Mouse (Mus musculus): ENCODE measurements around the gene Srpr. TPM values are rescaled to one million over a fixed set of nuclear protein-coding genes. Genes with fewer than 3 reads are reported as not detected.
A peak's percentile ranks its signal among the peaks of the same experiment; 100 is the strongest.

The Srpr gene
- 100 to 1,000 TPM; 128 to 136 TPM for total RNA-seq (2021)
- long read RNA-seq, experiment 1, transcript Srpr-201 (14 exons, 2,993 nt): major isoform, 84 of 121 reads
- long read RNA-seq, experiment 1, partial matches to known transcripts: 30 of 121 reads
- long read RNA-seq, experiment 1, other reads (novel, unspliced or antisense): 7 of 121 reads
- long read RNA-seq, experiment 2, transcript Srpr-201 (14 exons, 2,993 nt): major isoform, 102 of 111 reads
- long read RNA-seq, experiment 2, partial matches to known transcripts: 2 of 111 reads
- long read RNA-seq, experiment 2, other reads (novel, unspliced or antisense): 7 of 111 reads

DNA sequence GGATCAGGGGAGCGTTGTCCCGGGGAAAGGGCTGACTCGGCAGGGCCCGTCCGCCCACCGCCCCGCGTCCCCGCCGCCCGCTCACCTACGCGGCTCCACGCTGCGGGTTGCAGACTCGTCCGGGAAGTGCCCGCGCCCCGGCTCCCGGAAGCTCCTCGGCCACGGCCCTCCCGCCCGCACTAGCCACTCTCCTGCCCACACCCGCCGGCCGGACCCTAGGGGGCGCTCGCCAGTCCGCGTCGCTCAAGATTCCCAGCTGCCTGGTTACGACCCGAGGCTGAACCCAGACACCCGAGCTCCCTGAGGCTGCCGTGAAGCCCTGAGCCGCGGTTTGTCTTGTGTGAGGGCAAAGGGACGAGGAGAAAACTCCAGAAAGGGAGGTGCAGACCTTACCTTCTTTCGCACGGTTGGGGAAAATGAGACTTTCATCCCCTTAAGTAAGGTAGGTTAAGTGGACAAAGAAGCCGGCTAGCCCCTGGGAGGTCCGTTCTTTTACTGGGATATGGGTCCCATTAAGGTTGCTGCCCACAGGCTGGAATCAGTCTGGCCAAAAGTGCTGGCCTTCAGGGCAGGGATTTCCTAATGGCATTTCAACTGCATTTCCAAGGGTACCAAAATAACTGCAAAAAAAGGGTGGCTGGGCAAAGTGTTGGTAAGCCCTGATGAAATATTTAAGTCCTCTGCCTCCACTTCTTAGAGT is at the start of gene Srpr, which contains the start of gene Tirap:
TSS of gene Srpr (plus strand) at position 404 of the 700 bp plus-strand sequence.
TSS of gene Tirap (minus strand) at position 520 of the 700 bp plus-strand sequence.
- DNase-seq: peak; percentile 97

DNA sequence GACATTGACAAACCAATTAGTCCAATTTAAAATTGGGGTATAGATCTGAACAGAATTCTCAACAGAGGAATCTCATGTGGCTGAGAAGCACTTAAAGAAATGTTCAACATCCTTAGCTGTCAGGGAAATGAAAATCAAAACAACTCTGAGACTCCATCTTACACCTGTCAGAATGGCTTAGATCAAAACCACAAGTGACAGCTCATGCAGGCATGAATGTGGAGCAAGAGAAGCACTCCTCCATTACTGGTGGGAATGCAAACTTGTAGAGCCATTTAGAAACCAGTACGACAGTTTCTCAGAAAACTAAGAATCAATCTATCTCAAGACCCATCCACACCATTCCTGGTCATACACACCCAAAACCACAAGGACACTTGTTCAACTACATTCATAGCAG is 47.1 kb upstream of the Srpr start:
- no peak for DNase-seq

- no peak for DNase-seq
Observed at GRCm38 (mm10) chr9:35156002-35156710, 43.8 kb upstream of the Srpr start.

DNA sequence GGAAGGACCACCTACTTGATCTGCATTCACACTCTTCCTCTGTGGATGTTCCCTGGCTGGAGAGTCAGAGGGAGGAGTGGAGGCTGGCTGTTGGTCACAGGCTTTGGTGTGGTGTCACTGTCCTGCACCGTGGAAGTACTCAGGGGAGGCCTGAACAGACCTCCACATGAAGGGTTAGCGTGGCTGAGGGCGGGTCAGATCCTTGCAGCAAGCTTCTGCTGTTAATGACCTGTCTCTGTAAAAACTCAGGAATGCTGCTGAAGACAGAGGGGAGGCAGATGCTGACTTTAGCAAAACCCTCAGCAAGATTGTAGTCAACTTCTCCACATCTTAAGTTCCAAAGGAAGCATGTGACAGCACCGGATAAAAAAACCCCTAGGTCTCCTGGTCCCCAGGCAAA is 43.1 kb upstream of the Srpr start:
- no peak for DNase-seq

DNA sequence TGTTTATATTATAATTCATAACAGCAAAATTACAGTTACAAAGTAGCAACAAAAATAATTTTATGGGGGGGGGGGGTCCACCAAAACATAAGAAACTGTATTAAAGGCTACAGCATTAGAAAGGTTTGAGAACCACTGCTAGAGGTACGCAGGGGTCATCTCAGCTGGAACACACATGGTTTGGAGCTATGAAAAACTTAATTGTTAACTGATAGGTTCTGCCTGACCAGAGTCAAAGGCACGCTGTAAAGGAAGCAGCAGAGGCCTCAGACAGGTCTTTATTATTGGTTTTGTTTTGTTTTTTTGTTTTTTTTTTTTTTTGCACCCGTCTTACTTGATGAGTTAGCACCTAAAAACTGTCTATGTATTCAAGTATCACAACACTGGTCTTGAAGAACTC is 41.5 kb upstream of the Srpr start:
- no peak for DNase-seq

DNA sequence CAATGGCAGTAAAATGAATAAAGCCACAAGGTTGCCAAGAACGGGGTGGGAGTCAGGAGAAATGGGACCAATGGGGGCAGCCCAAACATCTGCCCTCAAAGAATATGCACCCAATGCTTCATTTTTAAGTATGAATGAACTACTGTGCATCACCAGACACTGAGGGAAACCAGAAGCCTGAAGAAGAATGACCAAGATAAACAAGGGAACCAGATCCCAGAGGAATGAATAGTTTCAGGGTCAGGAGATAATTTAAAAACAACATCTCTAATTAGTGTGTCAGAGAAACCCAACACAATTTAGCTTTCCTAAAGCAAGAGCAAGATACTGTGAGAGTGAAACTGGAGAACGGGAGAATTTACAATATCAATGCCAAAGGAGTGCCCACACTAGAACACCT is 39.3 kb upstream of the Srpr start:
- no peak for DNase-seq

GRCm38 (mm10) chr9:35161721-35162120 is 38.3 kb upstream of the Srpr start:
- DNase-seq: no peak

DNA sequence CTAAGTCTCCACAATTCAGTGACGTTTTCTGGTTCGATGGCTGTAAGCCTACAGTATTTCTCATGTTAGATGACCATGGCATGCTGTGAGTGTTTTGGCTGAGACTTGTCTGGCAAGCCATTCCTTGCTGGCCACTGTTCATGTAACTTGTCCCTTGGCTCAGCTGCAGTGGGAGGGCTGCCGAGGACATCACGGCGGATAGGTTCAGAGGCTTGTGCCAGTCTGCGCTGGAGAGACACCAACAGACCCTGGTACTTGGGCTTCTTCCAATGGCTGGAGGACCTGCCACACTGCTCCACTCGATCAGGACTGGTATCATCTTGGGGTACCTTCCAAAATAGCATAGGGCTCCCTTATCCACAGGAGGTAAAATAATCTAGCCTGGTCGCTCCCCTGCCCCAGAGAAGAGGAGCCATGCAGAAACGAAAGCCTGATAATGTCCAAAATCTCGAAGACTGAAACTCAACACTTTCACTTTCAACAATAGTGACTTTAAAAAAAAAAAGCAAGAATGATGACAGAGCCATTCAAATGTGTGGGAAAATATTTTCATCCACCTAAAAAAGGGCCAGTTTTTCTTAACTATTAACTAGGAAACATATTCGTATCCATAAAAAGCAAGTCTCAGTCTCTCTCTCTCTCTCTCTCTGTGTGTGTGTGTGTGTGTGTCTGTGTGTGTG is 36.8 kb upstream of the Srpr start:
- peak; percentile 68 for DNase-seq

DNA sequence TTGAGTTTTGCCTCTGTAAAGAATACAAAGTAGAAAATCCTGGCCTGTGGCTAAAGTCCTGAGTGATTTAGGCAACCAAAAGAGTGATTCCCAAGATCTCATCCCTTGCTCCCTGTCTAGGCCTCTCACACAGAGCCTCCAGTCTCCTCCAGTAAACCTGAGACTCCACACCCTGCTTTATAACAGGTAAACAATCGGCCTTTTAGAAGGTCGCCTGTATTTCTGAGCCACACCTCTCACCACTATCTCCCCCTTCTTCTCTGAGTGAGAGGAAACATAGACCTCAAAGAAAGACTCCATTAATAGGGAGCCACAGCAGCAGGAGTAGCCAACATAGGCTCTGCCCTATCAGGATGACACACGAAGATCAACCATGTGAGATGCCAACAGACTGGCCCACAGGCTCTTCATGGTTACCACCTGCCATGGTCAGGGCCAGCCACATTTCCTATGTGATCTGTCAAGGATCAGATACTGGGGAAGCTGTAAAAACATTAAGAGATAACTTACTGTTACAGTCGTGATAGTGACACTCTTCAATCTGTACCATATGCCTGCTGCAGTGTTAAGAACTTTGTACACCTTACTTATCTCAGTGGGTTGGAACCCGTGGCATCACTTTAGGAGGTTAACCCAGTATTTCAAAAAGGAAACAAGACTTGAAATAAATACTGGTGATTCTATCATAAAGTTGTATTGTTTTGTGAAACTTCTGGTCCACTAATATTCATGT is 35.7 kb upstream of the Srpr start:
- no peak for DNase-seq

DNA sequence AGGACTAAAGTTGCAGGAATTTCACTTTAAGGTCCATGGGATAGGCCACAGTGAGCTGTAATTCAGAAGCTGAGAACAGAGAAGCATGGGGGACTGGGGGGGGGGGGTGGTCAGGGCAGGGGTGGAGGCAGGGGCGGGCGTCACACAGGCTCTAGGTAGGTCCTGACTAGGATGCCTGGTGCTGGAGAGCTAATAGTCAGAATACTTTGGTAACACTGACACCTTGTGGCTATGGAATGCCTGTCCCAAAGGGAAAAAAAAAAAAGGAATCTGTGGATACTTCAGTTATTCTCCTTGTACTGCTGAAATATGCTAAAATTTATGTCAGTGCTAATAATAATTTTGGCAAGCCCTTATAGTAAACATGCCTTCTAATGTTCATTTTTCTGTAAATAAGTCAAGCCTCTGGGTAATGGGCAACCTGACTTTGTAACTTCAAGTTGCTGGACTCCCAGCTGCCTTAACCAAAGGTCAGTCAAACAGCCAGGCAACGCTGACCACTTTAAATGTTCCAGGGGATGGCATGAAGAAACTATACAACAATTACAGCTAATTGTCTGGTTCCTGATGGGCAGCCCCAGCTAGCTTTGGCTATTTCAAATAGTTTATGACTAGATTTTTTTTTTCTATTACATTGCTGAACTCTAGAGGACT is 33.7 kb upstream of the Srpr start:
- peak; percentile 31 for DNase-seq

GRCm38 (mm10) chr9:35166798-35167635 is 33.0 kb upstream of the Srpr start:
- no peak for DNase-seq

- no peak for DNase-seq
Observed at GRCm38 (mm10) chr9:35170071-35170470, 29.9 kb upstream of the Srpr start.

DNA sequence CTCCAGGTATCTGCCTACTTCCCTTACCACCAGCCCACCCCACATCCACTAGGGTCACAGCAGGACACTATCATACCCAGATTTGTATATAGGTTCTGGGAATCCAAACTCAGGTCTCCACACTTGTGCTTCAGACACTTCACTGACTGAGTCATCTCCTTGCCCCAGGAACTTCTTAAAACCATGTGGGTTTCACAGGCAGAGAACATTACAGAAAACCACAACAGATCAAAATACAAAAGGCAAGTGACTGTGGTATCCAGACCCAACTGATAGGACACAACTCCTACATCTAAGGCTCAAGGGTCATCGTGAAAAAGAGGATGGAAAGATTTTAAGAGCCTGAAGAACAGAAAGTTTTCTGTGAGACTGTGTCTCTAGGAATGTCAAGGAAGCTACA is 26.6 kb upstream of the Srpr start:
- DNase-seq: no peak

DNA sequence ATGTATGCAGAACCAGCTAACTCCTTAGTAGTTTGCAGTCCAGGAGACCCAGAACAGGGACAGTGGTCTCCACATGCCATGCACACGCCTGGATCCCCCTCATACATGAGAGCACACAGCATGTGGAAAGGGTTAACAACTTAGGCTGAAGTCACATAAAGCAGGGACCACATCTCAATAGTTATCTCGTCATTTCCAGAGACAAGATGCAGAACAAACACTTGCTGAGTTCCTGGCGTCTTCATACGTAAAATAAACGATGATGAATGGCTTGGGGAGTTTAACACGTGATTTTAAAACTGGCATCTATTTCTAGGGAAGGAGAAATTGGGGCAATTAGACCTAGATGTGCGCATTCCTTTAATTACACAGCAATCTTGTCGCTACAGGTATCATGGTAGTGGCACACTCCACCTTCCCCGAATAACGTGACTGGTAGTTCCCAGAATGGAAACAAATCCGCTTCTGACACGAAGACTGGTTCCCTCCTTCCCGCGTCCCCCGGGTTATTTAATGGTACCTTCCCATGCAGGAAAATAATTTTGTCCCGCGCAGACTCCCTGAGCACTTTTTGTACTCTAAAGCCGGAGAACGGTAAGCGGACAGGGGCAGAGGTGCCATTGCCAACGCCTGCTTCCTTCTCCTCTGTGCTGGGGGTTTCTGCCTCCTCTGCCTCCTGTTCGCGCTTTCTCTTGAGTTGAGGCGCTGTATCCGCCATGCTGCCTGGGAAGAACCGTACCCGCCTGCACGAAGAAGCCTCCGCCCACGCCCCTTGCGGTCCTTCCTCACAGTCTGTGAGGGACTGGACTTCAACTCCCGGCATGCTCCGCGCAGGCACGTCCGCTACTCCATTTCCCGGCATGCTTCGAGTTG is 24.5 kb upstream of the Srpr start, which contains the start of gene Dcps:
TSS of gene Dcps (minus strand) at position 811 of the 873 bp plus-strand sequence.
- DNase-seq: peak; percentile 94

DNA sequence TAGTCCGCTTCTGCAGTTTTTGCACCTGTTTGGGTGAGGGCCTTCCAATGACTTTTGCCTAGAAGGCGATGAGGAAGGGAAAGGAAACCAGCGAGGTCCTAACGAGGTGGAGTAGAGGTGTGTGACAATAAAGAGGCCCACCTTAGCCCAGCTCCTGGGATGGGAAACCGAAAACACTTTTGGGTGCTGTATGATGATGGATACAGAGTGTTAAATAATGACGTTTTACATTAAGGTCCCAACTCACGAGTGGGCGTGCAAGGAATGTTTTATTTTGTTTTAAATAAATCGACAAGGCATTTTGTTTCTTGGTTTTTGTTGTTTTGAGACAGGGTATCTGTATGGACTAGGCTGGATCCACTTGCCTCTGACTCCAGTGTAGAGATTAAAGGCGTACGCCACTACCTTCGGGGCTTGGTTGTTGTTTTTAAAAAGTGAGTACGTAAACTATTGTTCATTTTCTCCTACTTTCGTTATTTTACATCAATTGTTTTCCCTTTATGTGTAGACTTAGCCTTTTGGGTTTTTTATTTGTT is 23.8 kb upstream of the Srpr start:
- no peak for DNase-seq

- DNase-seq: no peak
Observed at GRCm38 (mm10) chr9:35182832-35183231, 17.1 kb upstream of the Srpr start.

DNA sequence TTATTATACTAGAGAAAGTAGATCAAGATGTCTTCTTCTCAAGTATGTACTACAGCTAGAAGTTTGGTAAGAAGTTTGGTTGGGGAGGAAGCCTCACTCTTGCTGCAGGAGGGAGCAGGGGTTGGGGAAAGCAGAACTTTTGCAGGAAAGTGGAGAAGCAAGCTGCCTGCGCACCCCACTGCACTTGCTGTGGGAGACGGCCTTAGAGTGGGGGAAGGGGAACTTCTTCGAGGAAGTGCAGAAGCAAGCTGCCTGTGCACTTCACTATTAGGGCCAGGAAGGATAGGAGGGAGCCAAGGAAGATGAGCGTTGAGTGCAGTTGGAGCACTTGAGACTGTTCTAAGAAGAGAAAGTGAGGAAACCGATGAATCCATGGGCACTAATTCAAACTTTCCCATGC is 16.6 kb upstream of the Srpr start:
- DNase-seq: no peak

DNA sequence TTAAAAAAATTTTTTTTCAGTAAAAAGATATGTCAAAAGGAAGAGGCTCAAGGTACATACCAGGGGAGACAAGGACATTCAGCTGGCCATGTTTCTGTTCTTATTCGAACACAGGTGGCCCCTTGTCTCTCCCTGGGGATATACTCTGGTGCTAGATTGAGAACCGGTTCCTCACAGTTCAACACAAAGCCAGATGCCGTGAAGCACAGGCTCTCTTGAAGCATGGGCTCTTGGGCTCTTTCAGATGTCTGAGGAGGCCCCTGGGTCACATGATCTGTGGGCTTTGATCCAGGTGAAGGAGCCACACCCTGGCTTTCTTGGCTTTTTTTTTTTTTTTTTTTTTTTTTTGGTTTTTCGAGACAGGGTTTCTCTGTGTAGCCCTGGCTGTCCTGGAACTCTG is 13.5 kb upstream of the Srpr start:
- DNase-seq: no peak

GRCm38 (mm10) chr9:35187351-35187903 is 12.5 kb upstream of the Srpr start:
- no peak for DNase-seq

Data from adrenal gland, postnatal 10 days (tissue).